Mouse (Mus musculus) frontal cortex, postnatal 14 days (tissue): ENCODE measurements around the gene Fam193a.

ENCODE experiments used
- DNase-seq, 2 experiments: peaks; one replicate each; pipeline ENCODE4 v3.0.0; 2022; ENCODE audit warnings: low spot score in 2 of 2

Fam193a gene

GRCm38 (mm10) chr5:34381700-34382099 lies 12.0 kb downstream of the Fam193a start:
- no peak for DNase-seq

- no peak for DNase-seq
Measured at GRCm38 (mm10) chr5:34385616-34386015, 15.9 kb downstream of the Fam193a start.

- DNase-seq = no peak
Measured at GRCm38 (mm10) chr5:34386744-34387143, 17.0 kb downstream of the Fam193a start.

GRCm38 (mm10) chr5:34393251-34393650 lies 23.5 kb downstream of the Fam193a start:
- DNase-seq = no peak

DNA sequence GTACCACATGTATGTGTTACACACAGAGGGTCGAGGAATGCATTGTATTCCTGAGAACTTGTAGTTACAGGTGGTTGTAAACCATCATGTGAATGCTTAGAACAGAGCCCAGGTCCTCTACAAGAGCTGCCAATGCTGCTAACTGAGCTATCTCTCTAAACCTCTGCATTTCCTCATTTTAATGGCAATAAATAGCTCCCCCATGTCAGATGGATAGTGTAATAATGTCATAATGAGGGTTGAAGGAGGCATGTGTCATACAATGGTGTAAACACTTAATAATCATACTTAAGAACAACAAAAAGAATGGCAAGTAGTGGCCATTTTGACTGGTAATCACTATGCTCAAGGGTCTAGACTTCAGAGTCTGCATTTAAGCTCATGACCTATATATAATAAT lies 25.6 kb downstream of the Fam193a start:
- no peak for DNase-seq

GRCm38 (mm10) chr5:34395850-34396540 lies 26.3 kb downstream of the Fam193a start:
- DNase-seq = no peak

DNA sequence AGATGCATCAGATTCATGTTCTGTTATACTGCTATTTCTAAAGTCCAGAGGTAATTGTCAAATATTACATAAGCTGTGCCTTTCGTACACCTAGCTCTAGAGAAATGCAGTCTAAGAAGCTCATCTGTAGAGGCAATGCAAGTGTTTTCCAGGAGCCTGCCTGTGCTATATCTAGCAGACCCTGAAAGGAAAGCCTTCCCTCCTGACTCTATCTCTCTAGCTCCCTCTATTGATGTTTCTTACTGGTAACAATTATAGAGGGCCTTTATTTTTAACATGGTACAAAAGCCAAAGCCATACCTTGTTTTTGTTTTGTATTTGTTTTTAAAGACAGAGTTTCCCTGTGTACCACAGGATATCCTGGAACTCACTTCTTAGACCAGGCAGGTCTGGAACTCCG lies 28.1 kb downstream of the Fam193a start:
- no peak for DNase-seq

DNA sequence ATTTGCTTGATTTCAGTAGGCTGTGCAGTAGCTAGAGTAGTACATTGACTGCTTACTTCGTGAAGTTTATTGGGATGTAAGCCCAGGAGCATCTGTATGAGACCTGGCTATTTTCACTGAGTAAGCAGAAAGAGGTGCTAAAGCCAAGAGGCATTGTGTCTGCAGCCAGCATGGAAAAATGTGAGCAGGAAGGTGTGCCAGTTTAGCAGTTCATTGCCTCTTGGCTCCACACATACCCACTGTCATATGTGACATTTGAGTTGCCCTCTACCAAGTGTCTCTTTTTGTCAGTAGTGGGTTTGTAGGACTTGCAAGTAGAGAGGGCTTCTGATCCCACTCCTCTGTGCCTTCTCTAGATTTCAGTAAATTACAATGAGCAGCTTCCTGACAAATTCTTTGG lies 28.6 kb downstream of the Fam193a start:
- no peak for DNase-seq

GRCm38 (mm10) chr5:34407366-34407918 lies 37.7 kb downstream of the Fam193a start:
- DNase-seq = no peak

- no peak for DNase-seq
Measured at GRCm38 (mm10) chr5:34409002-34409401, 39.3 kb downstream of the Fam193a start.

DNA sequence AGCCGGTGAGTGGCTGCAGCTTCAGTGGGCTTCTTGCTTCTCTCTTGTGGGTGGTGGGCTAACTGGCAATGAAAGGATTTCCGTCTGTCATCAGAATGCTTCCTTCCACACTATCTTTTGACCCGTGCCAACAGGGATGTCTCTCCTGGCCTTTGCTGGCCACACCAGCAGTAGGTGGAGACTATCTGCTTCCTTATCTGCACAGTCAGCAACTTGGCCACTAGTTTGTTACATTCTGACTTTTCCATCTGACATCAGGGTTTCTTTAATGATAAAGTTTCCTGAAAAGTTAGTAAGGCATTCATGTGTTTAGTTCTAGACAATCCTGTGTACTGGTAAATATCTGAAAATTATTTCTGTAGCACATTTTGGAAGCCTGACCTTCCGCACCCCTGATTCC lies 41.1 kb downstream of the Fam193a start:
- no peak for DNase-seq

GRCm38 (mm10) chr5:34413921-34414320 lies 44.2 kb downstream of the Fam193a start:
- no peak for DNase-seq

DNA sequence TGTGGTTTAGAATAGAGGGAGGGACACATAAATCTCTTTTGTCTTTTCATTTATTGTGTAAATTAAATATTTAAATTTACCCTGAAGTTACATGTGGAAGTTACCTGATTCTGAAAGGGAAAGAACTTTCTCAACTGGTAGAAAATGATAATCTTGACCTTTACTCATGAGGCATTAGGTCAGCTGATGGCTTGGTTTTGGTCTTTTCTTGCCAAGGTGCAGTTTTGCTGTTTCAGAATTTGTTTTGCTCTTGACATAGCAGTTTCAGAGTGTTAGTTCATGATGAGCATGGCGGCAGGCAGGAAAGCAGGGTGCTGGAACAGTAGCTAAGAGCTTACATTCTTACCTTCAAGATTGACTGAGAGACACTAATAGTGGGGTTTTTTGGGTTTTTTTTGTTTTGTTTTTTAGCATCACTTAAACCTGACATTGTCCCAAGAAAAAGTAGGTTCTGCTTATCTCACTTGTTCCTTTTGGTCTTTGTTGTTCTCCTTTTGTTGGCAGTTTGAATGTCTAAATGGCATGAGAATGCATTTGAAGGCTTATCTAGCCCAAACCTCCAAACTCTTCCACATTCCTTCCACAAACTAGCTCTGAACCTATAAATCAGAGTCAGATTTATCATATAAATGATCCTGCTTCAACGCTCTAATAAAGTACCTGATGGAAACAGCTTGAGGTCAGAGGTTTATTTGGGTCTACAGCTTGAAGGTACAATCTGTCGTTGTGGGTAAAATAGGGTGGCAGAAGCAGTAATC lies 47.7 kb downstream of the Fam193a start:
- no peak for DNase-seq

DNA sequence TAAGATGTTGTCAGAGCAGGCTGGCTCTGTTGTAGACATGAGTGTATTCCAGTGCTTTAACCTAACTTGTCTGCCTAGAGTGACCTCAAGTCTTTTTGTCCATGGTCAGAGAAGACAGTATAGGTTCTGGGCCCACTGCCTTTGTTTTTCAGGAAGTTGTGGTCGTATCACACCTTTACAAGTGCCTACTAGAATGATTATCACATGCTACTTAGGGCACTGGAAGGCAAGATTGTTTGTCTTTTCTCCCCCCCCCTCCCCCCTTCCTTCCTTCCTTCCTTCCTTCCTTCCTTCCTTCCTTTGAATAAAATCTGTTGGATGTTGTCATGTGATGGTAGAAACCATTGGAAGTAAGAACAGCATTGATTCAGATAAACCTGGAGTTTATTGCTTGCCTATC lies 49.5 kb downstream of the Fam193a start:
- no peak for DNase-seq

DNA sequence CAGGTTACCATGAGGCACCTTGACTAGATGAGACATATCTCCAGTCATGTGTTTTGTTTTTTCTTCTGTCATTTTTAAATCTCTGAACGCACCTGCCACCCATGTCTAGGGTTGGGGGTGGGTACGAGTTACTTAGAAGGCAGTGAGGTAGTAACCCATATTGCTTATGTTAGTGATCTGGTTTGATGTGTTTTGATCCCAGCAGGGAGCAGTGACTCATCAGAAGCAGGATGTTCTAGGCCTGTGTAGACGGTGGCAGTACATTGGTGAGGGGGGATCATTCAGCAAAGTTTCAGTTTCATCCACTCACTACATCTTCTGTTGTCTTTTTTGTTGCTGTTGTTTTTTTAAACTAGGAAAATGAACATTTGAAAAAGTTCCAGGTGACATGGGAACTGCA lies 61.0 kb downstream of the Fam193a start:
- DNase-seq = no peak

- DNase-seq = no peak
Measured at GRCm38 (mm10) chr5:34433786-34434185, 64.1 kb downstream of the Fam193a start.

DNA sequence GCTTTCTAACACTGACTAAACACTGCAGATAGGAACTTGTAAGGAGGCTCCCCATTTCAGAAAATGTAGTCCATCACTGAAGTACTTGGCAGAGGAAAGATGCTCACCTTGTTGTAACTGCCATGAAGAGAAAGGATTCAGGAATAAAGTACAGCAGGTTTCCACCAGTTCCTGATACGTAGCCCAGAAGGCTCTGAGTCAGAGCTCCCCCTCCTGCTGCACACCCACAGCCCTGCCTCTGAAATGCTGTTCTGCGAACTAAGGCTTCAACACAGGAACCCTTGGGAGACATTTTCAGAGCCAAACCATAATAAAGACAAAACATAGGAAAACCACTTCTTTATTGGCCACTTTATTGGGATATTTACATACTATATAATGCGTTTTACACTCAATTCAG lies 64.5 kb downstream of the Fam193a start:
- no peak for DNase-seq

DNA sequence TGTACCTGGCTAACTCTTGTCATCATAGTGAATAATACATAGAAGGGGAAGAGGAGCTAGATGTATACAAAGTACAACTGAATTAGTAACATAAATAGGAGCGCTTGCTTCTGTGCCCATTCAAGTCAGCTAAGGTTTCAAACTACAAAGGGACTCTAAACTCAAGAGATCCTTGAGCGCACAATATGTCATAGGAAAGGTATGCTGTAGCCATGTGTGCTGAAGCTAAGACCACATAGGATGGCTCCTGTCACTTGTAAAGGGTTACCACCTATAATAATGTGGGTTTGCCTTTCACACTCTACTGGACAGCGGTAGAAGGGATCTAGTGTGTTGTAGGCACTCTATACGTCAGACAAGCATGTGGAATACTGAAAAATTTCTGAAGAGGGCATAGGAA lies 68.3 kb downstream of the Fam193a start:
- DNase-seq = no peak

GRCm38 (mm10) chr5:34438659-34439058 lies 68.9 kb downstream of the Fam193a start:
- no peak for DNase-seq

- no peak for DNase-seq
Measured at GRCm38 (mm10) chr5:34439768-34440167, 70.0 kb downstream of the Fam193a start.

GRCm38 (mm10) chr5:34441797-34442196 lies 72.1 kb downstream of the Fam193a start:
- DNase-seq = no peak

GRCm38 (mm10) chr5:34446207-34446606 lies 76.5 kb downstream of the Fam193a start:
- DNase-seq = no peak

DNA sequence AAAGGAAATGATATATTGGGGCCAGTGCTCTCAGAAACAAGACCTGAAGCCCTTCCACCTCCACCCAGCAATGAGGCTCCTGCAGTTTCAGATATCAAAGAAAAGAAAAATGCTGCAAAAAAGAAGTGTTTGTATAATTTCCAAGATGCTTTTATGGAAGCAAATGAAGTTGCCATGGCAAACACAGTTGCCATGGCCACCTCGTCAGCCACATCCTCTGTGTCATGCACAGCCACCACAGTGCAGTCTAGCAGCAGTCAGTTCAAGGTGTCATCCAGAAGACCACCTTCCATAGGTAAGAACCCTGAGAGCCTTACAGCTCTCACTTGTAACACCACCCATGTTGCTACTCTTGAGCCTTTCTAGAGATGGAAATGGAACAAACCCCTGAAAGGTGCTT lies 89.3 kb downstream of the Fam193a start:
- no peak for DNase-seq
